Mouse (Mus musculus): ENCODE measurements around the gene Cbr4.

Gene Cbr4

GRCm38 (mm10) chr8:61517502-61518185, 30.1 kb downstream of the Cbr4 start:
- TF ChIP-seq GATA4 (IDR thresholded peaks at IDR 0.05; ENCODE audit: insufficient replicate concordance, low read length): no peak

- no peak for TF ChIP-seq GATA4 (IDR thresholded peaks at IDR 0.05; ENCODE audit: insufficient replicate concordance, low read length)
These were observed 34.6 kb downstream of the Cbr4 start for GRCm38 (mm10) chr8:61522132-61522531.

GRCm38 (mm10) chr8:61527037-61527436, 39.5 kb downstream of the Cbr4 start:
- no peak for TF ChIP-seq GATA4 (IDR thresholded peaks at IDR 0.05; ENCODE audit: insufficient replicate concordance, low read length)

GRCm38 (mm10) chr8:61528197-61528596, 40.7 kb downstream of the Cbr4 start:
- TF ChIP-seq GATA4 (IDR thresholded peaks at IDR 0.05; ENCODE audit: insufficient replicate concordance, low read length): no peak

- TF ChIP-seq GATA4 (IDR thresholded peaks at IDR 0.05; ENCODE audit: insufficient replicate concordance, low read length): no peak
These were observed 41.1 kb downstream of the Cbr4 start for GRCm38 (mm10) chr8:61528642-61529041.

GRCm38 (mm10) chr8:61531944-61532795, 44.6 kb downstream of the Cbr4 start:
- TF ChIP-seq GATA4 (IDR thresholded peaks at IDR 0.05; ENCODE audit: insufficient replicate concordance, low read length): no peak

DNA sequence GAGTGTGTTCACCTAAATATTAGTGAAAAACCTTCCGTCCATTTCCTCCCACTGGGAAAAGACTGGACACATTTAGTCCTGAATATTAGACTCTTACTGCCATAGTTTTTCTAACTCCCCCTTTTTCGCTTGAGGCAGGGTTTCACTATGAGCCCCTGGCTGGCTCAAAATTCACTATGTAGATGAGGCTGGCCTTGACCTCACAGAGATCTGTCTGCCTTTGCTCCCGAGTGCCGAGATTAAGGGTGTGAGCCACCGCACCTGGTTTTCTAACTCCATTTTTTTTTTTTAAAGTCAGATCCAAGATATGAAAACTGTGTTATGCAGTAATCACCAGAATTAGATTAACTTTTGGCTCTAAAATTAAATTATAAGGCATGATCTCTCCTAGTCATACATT, 45.3 kb downstream of the Cbr4 start:
- no peak for TF ChIP-seq GATA4 (IDR thresholded peaks at IDR 0.05; ENCODE audit: insufficient replicate concordance, low read length)

GRCm38 (mm10) chr8:61533356-61533926, 45.9 kb downstream of the Cbr4 start:
- no peak for TF ChIP-seq GATA4 (IDR thresholded peaks at IDR 0.05; ENCODE audit: insufficient replicate concordance, low read length)

DNA sequence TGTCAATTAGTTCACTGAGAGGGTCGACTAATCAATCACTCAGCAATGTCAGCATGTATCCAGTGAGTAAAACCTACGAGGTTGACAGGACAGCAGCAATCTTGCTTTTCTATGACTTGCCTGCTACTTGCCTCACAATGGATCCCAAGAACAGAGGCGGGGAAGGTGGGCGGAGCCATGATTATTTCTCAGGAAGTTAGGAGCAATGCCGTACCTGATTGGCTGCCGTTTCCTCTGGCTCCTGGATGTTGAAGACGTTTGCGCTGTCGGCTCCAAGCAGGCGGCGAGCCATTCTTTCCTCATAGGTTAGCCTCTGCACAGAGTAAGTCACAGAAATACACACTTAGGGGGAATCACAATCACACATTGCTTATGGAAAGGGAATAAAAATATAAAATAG, 47.9 kb downstream of the Cbr4 start:
- no peak for TF ChIP-seq GATA4 (IDR thresholded peaks at IDR 0.05; ENCODE audit: insufficient replicate concordance, low read length)

DNA sequence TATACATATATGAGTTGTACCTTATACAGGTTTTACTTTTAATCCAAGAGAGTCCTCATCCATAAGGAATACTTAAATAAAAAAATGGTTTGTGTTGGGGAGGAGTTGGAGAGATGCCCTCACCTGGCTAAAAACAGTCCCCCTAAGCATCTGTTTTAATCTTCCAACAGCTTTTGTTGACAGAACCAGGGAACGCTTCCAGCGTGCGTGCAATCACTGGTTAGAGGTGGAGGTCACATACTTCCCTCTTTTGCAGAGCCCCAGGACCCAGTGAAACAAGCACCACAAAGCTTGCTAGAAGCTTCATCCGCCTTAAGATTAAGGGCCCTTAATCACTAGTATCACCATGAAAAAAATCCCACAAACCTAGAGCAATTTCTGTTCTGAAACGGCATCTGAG, 49.9 kb downstream of the Cbr4 start:
- TF ChIP-seq GATA4 (IDR thresholded peaks at IDR 0.05; ENCODE audit: insufficient replicate concordance, low read length): no peak

DNA sequence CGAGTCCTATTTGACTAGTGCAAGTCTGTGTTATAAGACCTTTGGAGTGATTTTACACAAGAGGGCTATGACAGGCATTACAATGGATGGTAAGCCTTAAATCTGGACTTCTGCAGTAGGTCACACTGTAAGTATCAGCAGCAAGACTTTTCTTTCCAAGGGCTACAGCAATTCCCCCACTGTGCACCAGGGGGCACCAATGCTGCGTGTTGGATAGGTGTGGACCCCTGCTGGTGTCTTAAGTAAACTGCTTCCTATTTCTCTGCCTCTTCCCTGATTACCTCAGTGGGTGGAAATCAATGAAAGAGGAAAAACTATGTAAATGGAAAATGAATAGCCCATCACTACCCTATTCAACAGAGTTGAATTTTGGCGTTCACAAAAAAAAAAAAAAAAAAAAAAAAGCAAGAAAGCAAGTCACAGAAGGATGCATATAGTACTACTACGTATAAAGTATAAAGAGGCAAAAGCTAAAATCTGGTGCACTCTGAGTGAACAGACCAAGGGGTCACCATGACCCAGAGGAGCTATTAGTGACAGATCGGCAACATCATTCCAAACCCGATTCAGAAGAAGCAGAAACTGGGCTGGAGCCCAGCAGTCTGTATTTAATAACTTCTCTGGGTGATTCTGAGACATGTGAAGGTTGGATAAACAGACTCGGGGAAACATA, 52.4 kb downstream of the Cbr4 start:
- no peak for TF ChIP-seq GATA4 (IDR thresholded peaks at IDR 0.05; ENCODE audit: insufficient replicate concordance, low read length)

GRCm38 (mm10) chr8:61549585-61549984, 62.1 kb downstream of the Cbr4 start:
- no peak for TF ChIP-seq GATA4 (IDR thresholded peaks at IDR 0.05; ENCODE audit: insufficient replicate concordance, low read length)

GRCm38 (mm10) chr8:61550006-61550748, 62.6 kb downstream of the Cbr4 start:
- TF ChIP-seq GATA4 (IDR thresholded peaks at IDR 0.05; ENCODE audit: insufficient replicate concordance, low read length): no peak

DNA sequence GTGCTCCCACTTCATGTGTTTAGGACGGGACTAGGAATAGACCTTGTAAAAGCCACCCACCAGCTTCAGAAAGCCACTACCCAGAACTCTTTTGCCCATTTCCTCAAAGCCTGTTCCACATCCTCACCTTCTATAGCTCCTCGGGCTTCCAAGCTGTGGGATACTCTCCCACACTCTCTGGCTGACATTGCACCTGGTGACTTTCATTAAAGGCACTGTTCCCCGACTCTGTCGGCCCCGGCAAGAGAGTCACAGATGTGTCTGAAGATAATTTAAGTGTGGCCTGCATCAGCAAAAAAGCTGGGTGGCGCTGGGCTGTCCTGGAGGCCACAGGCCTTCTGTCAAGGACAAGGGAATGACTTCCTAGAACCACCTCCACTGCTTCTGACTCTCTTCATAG, 64.7 kb downstream of the Cbr4 start:
- no peak for TF ChIP-seq GATA4 (IDR thresholded peaks at IDR 0.05; ENCODE audit: insufficient replicate concordance, low read length)

All from liver, adult (tissue).